Mouse (Mus musculus) spleen, adult 18-20 months (tissue): ENCODE data around the gene Tmem223.
A peak's percentile ranks its signal among the peaks of the same experiment; 100 is the strongest.
"Not testable (repeated sequence)": the region's sequence is repeated elsewhere in the genome, so short reads cannot be mapped to it uniquely, and the experiment has no call there.

ENCODE experiments used
- DNase-seq, 2 experiments: peaks; one replicate each; pipeline ENCODE4 v3.0.0; 2022; ENCODE audit warnings: mixed read lengths in 2 of 2

The Tmem223 gene

DNA sequence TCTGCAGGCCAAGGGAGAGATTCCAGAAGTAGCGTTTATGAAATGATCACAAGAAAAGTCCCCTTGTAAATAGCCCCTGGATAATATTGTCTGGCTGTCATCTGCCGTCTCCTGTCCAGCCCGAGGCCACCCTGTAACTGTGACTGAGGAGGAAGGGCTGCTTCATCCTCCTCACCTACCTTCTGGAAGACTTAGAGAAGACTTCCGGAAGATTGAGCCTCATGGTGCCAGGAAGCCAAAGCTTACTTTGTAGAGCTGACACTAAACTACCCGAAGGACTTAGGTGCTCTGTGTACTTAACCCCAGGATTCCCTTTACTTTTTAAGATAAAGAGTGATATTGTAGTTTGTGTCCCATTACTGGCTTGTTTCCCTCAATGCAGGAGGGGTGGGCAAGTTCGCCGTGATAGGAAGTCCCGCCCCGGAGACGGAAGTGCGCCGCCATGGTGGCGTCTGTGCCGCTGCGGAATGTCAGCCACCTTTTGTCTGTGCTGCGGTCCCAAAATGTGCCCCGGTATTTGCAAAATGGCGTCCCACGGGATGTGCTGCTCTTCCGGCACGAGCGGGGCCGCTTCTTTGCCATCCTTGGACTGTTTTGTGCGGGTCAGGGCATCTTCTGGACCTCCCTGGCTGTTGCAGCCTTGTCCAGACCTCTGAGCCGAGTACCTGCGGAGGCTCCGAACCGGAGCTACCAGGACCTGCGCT is at the start of gene Tmem223:
Tmem223 (plus strand) TSS at position 430 of the 704 bp plus-strand sequence.
- peak; percentile 66 to 77 for DNase-seq

DNA sequence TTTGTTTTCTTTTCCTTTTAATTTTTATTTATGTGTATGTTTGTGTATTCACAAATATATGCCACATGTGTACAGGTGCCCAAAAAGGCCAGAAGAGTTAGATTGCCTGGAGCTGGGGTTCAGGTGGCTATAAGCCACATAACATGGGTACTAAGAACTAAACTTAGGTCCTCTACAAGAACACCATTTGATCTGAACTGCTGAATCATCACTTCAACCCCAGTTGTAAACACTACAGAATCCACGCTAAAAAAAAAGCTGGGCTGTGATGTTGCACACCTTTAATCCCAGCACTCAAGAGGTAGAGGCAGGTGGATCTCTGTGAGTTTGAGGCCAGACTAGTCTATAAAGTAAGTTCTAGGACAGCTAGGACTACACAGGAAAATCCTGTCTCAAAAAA is 49.4 kb upstream of the Tmem223 start:
- DNase-seq = no peak

DNA sequence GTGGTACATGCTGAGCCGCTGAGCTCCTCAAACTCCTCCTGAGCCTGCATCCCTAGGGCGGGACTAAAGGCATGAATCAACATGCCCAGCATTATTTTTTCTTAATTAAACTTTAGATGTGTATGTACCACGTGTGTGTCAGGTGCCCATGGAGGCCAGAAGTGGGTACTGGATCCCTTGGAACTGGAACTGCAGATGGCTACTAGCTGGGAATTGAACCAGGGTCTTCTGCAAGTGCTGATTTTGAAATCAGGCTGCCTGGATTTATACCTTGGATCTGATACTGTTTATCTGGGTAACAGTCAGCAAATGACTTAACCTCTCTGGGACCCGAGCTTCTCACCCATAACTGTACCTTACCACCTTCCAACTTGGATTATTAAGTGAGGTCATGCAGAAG is 48.8 kb upstream of the Tmem223 start:
- no peak for DNase-seq

DNA sequence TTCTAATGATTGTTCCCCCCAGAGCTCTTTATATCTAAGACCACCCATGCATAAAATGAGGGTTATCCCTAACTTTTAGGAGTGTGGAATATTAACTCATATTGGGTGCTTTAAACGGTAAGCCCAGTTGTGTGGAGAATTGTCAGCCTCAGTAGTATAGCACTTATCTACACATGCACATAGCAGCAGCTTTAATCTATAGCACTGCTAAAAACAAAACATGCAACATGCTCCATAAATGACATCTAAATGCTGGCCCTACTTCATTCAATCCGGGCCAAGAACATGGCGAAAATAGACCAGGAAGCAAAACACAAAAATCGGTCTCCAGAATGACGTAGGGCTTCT is 48.3 kb upstream of the Tmem223 start:
- no peak for DNase-seq

DNA sequence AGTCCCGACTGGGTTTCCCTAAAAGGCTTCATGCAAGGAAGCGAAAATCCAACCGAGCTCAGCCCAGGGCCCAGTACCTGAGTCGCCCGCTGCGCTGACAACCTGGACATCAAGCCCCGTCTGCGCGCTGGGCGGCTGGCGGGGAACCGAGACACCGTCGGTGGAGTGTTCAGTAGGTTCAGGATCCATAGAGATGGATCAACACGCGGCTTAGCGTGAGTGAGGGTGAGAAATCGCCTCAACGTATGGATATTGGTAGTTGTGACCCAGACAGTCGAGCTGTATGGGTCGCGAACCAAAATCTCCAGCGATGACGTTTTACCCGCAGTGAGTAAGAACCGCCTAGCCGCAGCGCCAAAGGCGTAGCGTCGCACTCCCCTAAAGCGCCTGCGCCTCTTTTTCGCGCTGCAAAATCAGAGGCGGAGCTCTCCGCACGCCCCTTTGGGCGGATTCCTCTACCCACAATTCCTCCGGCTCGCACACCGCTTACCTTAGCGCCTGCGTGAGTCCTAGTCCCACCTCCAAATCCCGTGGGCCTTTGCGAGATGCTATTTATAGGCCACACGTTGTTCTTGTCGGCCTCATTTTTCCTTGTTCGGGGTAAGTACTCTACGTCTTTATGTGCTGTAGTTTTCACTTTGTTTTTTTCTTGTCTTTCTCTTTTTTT is 47.8 kb upstream of the Tmem223 start, which contains the start of gene Slc3a2:
Slc3a2 (minus strand) TSS at position 463 of the 667 bp plus-strand sequence.
- peak; percentile 90 to 94 for DNase-seq

DNA sequence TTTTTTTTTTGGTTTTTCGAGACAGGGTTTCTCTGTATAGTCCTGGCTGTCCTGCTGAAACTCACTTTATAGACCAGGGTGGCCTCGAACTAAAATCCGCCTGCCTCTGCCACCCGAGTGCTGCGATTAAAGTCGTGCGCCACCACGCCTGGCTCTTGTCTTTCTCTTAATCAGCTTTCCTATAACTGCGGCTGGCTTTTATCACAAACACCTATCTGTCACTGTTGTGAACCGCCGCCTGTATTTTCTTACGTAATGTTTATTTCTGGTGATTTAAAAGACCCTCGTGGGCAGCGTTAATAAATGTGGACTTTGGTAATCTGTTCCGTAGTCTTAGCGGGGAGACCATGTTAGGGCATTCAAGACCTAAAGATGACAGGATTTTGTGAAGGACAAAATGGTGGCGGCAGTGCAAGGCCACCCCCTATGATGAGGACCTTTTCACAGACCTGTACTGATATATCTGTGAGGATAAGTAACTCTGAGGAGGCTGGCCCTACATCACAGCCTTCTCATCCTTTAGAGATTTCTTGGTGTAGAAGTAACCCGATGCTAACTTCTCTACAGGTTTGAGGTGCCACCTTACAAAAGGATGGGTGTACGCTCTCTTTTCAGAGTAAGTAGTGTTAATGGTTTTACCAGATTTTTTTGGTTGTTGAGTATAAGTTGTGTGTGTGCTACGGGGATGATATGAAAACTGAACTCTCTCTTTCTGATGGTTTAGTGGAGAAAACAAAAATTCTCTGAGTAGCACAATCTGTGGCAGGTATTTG is 47.0 kb upstream of the Tmem223 start:
- no peak for DNase-seq

DNA sequence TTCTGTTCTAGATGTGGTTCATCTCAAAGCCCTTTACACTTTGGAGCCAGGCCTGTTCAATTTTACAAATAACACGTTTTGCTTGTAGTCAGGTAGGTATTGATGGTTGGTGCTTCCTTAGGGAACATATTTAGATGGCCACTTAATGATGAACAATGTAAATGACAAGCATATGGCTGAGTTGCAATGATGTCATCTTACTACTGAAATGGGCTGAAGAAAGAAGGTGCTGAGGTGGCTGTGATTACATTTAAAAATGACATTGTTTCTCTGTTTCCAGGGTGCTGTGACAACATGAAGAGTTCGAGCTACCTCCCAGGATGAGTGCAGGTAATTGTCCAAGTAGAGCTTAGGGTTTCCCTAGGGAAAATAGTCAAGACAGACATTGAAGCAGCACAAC is 46.4 kb upstream of the Tmem223 start:
- DNase-seq = no peak

DNA sequence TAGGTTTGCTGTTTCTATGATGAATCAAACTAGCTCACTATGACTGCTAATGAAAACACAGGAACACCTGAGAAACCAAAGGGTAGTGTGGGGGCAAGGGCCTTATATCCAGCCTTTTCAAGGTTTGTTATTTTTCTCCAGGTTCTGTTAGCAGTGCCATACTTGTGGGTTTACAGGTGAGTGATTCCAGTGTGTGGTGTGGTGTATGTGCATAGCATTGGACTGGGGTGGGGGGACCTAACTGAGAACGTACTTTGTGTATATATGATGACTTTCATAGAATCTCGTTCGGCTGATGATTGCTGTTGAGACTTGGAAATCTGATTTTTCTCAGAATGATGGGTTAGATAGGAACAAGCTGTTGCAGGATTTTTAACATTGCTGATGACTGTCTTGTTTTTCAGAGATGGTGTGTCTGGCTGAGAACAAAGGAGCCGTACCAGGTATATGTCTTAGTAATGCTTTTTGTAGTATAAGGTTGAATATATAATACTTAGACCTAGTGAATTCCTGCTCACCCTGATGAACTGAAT is 45.6 kb upstream of the Tmem223 start:
- no peak for DNase-seq

DNA sequence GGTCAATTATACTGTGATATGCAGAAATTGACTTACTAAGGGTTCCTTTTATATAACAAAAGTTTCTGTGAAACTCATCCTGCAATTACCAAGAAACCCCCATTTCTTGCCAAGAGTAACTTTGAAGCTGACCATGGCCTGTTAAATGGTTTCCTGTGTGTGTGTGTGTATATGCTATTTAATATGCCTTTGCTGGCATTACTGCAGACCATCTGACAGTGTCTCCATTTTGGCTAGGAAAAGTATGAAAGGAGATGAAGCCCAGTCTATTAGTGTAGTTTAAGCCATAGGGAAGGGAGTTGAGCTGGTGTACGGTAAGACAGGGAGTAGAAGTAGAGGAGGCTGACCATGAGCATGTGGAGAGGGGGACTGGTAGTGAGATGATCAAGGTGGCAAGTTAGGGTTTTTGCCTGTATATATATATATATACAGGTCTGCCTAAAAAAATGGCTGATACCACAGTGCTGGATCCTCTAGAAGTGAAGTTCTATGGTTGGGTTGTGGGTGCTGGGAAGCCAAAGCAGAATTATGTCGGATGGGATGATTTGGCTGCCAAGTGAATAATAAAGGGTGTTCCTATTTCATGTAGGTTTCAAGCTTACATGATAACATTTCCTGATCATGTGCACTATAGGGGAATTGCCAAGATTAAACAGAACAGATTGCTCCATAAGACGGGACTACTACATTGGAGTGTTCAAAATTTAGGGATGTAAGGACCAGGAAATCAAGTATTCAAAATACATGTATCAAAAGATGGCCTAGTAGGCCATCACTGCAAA is 44.0 kb upstream of the Tmem223 start:
- DNase-seq = no peak

DNA sequence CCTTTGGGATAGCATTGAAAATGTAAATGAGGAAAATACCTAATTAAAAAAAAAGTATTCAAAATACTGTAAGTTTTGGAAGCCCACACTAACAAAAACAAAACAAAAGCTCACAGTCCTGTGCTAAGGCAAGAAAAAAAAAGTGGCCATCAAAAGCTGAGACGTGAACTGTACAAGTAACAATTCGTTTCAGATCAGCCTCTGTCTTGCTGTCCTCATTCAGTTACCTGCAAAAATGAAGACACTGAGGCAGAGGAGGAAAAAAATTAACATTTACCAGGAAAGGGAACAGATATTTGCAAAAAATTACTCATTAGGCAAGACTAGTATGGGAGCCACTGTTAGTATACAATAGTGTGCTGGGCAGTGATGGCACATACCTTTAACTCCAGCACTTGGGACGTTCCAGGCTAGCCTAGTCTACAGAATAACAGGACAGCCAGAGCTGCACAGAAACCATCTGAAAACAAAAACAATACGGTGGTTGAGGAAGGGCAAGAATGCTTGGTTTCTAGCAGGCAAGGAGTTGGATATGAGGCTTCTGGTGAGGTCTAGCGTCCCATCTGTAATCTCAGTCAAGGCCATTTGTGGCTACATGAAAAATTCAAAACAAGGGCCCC is 43.2 kb upstream of the Tmem223 start:
- no peak for DNase-seq

DNA sequence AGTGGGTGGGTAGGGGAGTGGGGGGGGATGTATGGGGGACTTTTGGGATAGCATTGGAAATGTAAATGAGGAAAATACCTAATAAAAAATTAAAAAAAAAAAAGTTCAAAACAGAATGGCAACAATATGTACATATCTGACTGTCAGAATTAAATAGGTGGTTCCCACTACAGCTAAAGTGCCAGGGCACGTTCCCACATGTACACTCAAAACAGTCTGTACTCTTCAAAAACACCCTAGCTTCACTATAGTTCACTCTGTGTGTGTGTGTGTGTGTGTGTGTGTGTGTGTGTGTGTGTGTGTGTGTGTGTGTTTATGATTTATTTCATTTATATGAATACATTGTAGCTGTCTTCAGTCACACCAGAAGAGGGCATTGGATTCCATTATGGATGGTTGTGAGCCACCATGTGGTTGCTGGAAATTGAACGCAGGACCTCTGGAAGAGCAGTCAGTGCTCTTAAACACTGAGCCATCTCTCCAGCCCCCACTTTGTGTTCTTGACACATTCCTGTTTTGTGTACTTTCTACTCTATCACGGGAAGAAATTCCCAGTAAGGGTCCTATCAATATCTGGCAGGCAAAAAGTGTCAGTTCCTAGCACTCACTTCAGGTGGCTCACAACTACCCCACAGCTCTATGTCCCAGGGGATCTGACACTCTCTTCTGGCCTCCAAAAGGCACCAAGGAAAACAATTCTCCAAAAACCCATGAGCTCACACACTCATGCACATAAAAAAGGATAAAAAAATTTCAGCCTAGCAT is 42.3 kb upstream of the Tmem223 start:
- DNase-seq = not testable (repeated sequence)

DNA sequence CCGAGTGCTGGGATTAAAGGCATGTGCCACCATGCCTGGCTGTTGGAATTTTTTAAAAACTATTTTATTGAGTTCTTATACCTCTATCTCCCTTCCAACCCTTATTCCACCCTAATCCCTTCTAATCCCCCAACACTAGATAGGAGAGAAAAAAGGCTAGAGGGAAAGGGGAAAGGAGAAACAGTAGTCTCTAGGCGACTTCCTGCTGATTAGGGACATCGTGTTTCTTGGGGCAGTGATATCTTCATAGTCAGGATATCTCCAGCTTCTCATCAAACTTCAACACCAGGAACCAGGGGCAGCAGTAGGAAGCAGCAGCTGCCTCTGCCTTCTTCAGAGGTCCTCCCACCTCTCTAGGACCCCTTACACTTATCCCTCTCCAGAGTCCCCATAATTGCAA is 36.5 kb upstream of the Tmem223 start:
- no peak for DNase-seq

DNA sequence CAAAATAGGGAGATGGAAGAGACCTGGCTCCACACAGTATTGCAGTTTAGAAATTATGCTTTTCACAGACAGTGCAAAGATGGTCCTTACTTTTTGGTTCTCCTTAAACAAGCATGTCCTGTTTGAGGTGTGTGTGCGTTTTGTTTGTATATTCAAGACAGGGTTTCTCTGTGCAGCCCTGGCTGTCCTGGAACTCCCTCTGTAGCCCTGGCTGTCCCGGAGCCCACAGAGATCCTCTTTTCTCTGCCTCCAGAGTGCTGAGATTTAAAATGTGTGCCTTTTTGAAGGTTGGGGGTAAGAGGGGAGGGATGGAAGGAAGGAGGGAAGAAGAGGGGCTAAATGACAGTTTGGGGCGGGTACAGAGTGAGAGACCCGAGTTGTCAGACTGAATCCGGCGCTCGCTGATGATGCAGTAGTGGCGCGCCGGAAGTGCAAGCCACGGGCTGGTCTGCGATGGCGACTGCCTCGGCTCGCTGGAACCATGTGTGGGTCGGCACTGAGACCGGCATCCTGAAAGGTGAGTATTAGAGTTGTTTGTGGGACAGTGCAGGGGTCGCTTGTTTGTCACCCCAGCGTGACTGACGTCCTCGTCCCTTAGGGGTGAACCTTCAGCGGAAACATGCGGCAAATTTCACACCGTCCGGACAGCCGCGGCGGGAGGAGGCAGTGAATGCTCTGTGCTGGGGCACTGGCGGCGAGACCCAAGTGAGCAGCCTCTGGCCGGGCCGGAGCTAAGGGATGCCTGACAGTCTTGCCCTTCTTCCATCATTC is 35.2 kb upstream of the Tmem223 start, which contains the start of gene Wdr74:
Wdr74 (plus strand) TSS at position 439 of the 771 bp plus-strand sequence.
- peak; percentile 79 to 92 for DNase-seq

DNA sequence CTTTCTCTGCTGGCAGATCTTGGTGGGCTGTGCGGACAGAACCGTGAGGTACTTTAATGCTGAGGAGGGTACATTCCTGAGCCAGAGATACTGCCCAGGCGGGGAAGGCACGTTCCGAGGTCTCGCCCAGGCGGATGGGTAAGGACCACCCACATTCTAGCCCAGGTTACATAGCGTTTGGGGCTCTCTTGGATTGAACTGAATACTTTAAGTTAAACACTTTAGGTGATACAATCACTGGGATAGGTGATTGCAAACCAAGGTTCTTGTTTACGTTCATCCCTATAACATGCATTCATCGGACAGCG is 34.7 kb upstream of the Tmem223 start:
- no peak for DNase-seq

DNA sequence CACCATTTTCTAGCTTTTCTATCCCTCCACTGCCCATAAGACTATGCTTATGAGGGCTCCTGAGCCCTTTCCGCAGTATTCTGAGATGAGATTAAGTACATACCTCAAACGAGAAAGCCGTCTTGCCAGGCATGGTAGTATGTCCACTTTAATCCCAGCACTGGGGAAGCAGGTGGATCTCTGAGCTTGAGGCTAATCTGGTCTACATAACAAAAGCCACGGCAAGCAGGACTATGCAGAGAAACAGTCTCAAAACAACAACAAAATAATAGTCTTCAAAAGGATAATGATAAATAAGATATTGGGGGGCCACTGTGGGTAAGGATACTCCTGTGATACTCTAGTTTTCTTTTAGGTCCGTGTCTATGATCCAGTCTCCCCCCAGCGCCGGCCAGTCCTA is 31.9 kb upstream of the Tmem223 start:
- DNase-seq = no peak

DNA sequence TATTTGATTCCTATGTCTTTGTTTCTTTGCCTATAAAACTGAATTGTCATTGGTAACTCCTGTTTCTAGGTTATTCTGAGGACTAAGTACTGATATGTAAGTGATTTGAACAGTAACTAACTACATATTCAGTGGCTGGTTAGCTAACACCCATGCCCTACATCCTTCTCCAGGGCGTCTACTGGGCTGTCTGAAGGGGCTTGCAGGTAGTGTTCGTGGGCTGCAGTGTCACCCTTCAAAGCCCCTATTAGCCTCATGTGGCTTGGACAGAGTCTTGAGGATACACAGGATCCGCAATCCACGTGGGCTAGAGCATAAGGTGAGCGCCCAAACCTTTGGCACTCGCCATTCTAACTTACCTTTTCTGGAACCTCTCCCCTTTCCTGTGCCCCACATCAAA is 31.1 kb upstream of the Tmem223 start:
- DNase-seq = no peak

DNA sequence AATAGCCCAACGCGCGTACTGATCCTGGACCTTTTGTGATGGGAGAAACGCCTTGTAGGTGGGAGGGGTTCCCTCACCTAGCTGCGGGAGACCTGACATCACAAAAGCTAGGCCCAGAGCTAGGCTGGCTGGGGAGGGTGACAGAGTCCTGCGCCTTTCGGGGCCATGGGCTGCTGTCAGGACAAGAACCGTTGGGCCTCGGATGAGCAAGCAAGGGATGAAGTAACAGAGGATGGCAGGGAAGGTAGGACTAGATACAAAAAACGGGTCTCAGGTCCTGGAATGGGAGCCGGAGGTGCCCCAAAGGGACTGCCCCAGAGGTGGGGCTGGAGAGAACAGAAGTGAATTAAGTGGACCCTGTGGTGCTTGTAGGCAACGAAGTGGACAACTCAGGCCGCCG is 30.2 kb upstream of the Tmem223 start, which contains the start of gene 1700092M07Rik:
1700092M07Rik (plus strand) TSS at position 116 of the 400 bp plus-strand sequence.
- peak in 1 of 2 experiments; percentile 26 for DNase-seq

DNA sequence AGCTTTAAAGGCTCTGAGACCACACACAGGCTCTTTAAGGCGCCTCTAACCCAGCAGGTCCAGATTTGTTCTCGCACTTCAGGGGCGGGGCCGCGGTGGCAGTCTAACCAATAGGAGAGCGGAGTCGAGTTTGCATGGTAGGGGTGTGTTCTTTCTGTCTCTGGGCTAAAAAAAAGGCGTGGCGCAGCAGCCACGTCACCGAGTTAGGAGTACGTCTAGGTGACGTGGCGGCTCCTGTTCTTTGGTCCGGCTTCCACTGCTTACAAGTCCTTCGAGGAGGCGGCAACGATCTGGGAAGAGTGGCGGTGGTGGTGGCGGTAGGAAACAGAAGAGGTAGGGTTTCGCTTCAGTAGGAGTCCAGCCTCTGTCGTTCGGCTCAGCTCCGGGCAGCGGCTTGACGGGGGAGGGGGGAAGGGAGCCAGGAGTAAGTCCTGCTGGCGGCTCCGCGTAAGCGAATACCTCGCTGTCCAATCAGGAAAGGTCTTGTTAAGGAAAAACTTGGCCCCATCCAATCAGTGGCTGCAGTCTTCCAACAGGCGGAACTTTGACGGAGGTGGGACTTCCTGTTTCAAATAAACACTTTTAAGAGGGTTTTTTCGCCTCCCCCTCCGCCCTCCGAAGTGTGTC is 29.4 kb upstream of the Tmem223 start, which contains the start of gene Stx5a:
Stx5a (plus strand) TSS at position 171 of the 627 bp plus-strand sequence.
- DNase-seq = peak; percentile 89 to 91

DNA sequence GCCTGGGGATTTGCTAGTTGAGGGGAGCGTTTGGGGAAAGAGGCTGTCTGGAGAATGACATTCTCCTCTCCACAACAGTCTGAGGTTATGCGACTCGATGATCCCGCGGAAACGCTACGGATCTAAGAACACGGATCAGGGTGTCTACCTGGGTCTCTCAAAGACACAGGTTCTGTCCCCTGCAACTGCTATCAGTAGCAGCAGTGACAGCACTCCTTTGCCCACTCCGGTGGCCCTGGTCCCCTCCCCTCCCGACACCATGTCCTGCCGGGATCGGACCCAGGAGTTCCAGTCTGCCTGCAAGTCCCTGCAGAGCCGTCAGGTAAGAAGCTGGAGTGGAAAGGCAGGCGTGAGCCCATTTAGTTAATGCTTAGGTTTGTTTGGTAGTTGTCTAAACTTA is 28.6 kb upstream of the Tmem223 start:
- no peak for DNase-seq

DNA sequence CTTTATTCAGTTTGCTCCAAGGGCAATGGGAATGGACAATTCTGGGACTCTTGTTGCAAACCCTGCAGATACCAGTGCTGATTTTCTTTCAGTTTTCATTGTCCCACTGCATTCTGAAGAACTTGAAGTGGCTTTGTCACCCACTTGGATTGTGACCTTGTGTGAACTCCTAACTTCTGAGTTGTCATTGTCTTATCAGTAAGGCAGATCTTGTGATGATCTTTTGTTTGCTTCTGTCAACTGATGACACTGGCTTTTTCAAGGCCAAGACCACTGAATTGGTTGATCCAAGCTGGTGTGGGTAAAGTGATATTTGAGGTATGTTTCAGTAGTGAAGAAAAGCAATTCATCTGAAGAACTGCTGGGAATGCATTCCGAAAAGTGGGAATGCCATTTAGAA is 25.4 kb upstream of the Tmem223 start:
- no peak for DNase-seq
